In genomic region chr9:101074332-101075021, GRCm38 (mm10) we compare ENCODE assay signal across 8 mouse cellular contexts. TPM values are rescaled to one million over a fixed set of nuclear protein-coding genes. Genes with fewer than 3 reads are reported as not detected.
DNase-seq lines count a peak whose midpoint lies in the region; ATAC-seq lines count a peak whose summit lies in the region.

No protein-coding gene starts in this region.

- no peaks in the 10 kb centered on the region for H3K36me3 ChIP-seq in hindbrain, embryonic 16.5 days (ENCODE audit: control insufficient read depth, insufficient read depth, low read length)
- H3K36me3 ChIP-seq in megakaryocyte, embryonic 14.5 days (replicated peaks; ENCODE audit: low read length) = peaks cover 18% of the 10 kb centered on the region

- peak overlapping the region; percentile 100 for H3K27ac ChIP-seq in hindbrain, embryonic 16.5 days (ENCODE audit: low read depth, low read length)

- H3K4me3 ChIP-seq in hindbrain, embryonic 16.5 days (ENCODE audit: low read length) = peak overlapping the region; percentile 87
- H3K4me3 ChIP-seq in megakaryocyte, embryonic 14.5 days (replicated peaks) = peak overlapping the region; percentile 98

- peaks cover 21% of the 10 kb centered on the region for H3K4me1 ChIP-seq in hindbrain, embryonic 16.5 days (ENCODE audit: control insufficient read depth, insufficient read depth, low read depth, low read length)
- peaks cover 26% of the 10 kb centered on the region for H3K4me1 ChIP-seq in megakaryocyte, embryonic 14.5 days

- no peaks in the 10 kb centered on the region for H3K9me3 ChIP-seq in hindbrain, embryonic 16.5 days (ENCODE audit: control insufficient read depth, low read length)
- H3K9me3 ChIP-seq in megakaryocyte, embryonic 14.5 days = 0 out of 2 replicates have a peak, but pooled peaks cover 6% of the 10 kb centered on the region

- under 1% methylated on average over 61 of the region's 100 CpGs for WGBS in hindbrain, embryonic 16.5 days

- peak; percentile 70 for DNase-seq in R1 (ENCODE audit: low read depth, low spot score)
- DNase-seq in cerebellum, postnatal 36 days = peak; percentile 76 to 82
- DNase-seq in gastrocnemius, adult 18-20 months (ENCODE audit: low spot score) = peak; percentile 75
- DNase-seq in left cerebral cortex, adult 9 months (ENCODE audit: low spot score in 2 of 2) = peak; percentile 52 to 73
- DNase-seq in right cerebral cortex, adult 2 months (ENCODE audit: low spot score in 2 of 2) = peak; percentile 76 to 82
- peak; percentile 88 for DNase-seq in urinary bladder, postnatal 14 days (ENCODE audit: low spot score)

- peak overlapping the region; percentile 99 for H3K9ac ChIP-seq in hindbrain, embryonic 16.5 days (ENCODE audit: low read depth, low read length)

- no peaks in the 10 kb centered on the region for H3K27me3 ChIP-seq in hindbrain, embryonic 16.5 days (replicated peaks; ENCODE audit: control insufficient read depth, insufficient read depth, low read length)
- no peaks in the 10 kb centered on the region for H3K27me3 ChIP-seq in megakaryocyte, embryonic 14.5 days (replicated peaks)

- peak overlapping the region; percentile 79 for H3K4me2 ChIP-seq in hindbrain, embryonic 16.5 days (ENCODE audit: low read length)

- peak; percentile 72 for ATAC-seq in hindbrain, embryonic 16.5 days

RNA-seq across cellular contexts. Expression of gene Msl2, which starts 0.6 kb away (rescaled TPM):
- total RNA-seq in gastrocnemius, adult 18-20 months (2021) = 10 to 100 TPM; 26.3 to 27.5 TPM
- 2.6 and 2.7 TPM in 2 replicates for polyA plus RNA-seq in hindbrain, embryonic 16.5 days (2015; fragmentation: Nextera tagmentation; extraction: Ambion mirVana)
- polyA plus RNA-seq in megakaryocyte, embryonic 14.5 days (2012; ENCODE audit: insufficient read depth, low replicate concordance) = 4.8 and 8.7 TPM in 2 replicates

RNA-seq across cellular contexts. Expression of gene Pccb, which starts 39.8 kb away (rescaled TPM):
- 10 to 100 TPM; 58.9 to 62.4 TPM for total RNA-seq in gastrocnemius, adult 18-20 months (2021)
- polyA plus RNA-seq in hindbrain, embryonic 16.5 days (2015; fragmentation: Nextera tagmentation; extraction: Ambion mirVana) = 27.7 and 28.7 TPM in 2 replicates
- polyA plus RNA-seq in megakaryocyte, embryonic 14.5 days (2012; ENCODE audit: insufficient read depth, low replicate concordance) = 2.4 and 69.9 TPM in 2 replicates

Comparison
In these comparisons a context has a peak if more than half of its experiments do, and no peak if none do; other contexts are left out.
1. Peak in every context shown above with its lines: DNase-seq, ATAC-seq, H3K4me3 ChIP-seq and H3K27ac ChIP-seq.